Mouse (Mus musculus): ENCODE data around the gene Smarcal1.

Smarcal1 gene

GRCm38 (mm10) chr1:72583906-72584305 is 855 bp downstream of the Smarcal1 start:
- ChIA-PET CTCF (no interaction called here), POLR2A (interaction anchor here in 2 of 4 experiments (0.9 to 3.0 kb wide), 7 partner anchors 8 to 340 kb away, joined by 3 to 15 read pairs (median 5); no protein-coding TSS in a partner anchor)

DNA sequence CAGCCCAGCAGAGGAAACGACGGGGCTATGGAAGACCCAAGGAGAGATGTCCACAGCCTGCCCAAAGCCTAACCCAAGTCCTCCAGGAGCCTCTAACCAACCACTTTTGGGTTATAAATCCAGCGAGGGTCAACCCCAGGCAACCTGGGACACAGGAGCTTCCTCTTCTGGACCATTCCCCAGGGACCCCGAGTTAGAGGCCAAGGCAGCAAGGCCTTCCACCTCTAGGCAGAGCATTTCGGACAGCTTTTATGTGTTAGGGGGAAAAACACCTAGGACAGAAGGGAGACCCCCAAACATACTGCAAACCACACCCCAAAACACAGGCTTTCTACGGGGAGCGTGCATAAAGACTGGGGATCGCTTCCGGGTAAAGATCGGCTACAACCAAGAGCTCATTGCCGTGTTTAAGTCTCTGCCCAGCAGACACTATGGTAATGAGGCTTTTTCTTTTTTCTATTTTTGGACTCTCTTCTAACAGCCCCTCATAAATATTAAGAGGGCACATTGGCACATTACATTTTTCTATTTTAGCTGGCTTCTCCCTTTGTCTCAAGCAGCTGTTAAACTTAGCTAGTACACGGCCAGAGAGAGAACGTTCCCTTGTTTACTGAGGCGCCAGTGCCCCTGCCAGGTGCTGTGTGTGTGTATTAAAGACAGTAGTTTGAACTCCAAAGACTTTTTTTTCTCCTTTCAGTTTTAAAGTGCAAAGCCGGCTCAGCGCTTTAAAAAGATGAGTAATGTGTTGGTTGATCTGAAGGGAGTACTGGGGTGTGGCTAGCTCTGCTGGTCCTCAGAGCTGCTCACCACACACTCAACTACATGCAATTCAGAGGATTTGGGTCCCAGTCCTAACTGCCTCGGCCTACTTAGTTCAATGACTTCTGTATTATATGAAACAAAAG is 3.2 kb downstream of the Smarcal1 start:
- ChIA-PET POLR2A (interaction anchor here in 3 of 4 experiments (0.7 to 1.6 kb wide), 14 partner anchors 9 to 360 kb away, joined by 3 to 8 read pairs (median 4); partner anchors contain the start of gene Rpl37a (in 1 of the 3)), CTCF (interaction anchor here in 2 of 4 experiments (0.5 to 1.4 kb wide), 3 partner anchors 8 to 278 kb away, joined by 3 to 11 read pairs (median 4); no protein-coding TSS in a partner anchor)

DNA sequence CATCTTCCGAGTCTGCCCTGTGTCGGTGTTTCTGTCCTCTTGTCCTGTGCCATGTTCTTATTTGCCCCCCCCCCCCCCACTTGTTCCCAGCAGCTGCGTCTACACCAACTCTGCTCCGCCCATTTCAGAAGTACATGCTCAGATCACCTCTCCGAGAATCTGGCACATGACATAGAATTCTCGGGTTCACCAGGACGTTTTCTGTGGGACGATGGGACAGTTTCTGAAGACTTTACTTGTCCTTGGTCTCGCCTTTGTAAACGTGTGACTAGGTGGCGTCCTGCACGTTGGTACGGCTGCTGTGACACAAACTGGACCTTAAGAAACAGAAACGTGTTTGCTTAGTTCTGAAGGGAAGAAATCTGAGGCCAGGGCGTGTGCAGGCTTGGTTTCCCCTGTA is 4.5 kb downstream of the Smarcal1 start:
- ChIA-PET POLR2A (interaction anchor here in 1 of 4 experiments (0.6 to 1.3 kb wide), 2 partner anchors 11 to 86 kb away, joined by 3 to 4 read pairs; no protein-coding TSS in a partner anchor), CTCF (interaction anchor here in 1 of 4 experiments (1.4 kb wide), 1 partner anchor 10 kb away, joined by 3 read pairs; no protein-coding TSS in a partner anchor)

- ChIA-PET POLR2A (no interaction called here), CTCF (no interaction called here)
These were observed 5.7 kb downstream of the Smarcal1 start for GRCm38 (mm10) chr1:72588763-72589162.

DNA sequence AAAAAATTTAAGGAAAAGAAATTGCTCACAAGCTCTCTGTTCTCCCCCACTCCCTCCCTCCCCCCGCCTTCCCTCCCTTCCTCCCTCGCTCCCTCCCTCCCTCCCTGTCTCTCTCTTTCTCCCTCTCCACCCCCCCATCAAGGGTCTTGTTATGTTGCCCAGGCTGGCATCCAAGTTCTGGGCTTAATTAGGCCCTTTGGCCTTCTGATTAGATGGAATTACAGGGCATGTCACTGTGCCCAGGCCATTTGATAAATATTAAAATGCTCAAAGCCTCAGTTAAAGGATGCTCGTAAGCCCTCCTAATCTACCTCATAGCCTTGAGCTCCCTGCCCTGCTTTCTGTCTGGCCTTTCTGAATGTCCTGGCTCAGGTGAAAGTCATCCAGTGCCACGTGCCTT is 7.6 kb downstream of the Smarcal1 start:
- ChIA-PET CTCF (no interaction called here), POLR2A (interaction anchor here in 3 of 4 experiments (0.6 to 3.3 kb wide), 5 partner anchors 8 to 124 kb away, joined by 3 to 15 read pairs (median 5); partner anchors contain the start of gene Smarcal1 (in 1 of the 3))

GRCm38 (mm10) chr1:72592350-72592749 is 9.3 kb downstream of the Smarcal1 start:
- ChIA-PET POLR2A (interaction anchor here in 3 of 4 experiments (0.9 to 3.3 kb wide), 6 partner anchors 9 to 356 kb away, joined by 3 to 18 read pairs (median 4); partner anchors contain the start of gene Smarcal1 (in 2 of the 3)), CTCF (no interaction called here)

GRCm38 (mm10) chr1:72593340-72593951 is 10.4 kb downstream of the Smarcal1 start:
- CTCF ChIA-PET, result interaction anchor here in 1 of 4 experiments (0.6 kb wide), 1 partner anchor 166 kb away, joined by 3 read pairs; no protein-coding TSS in a partner anchor
- POLR2A ChIA-PET, result interaction anchor here (0.8 to 3.3 kb wide), 14 partner anchors 10 to 364 kb away, joined by 3 to 18 read pairs (median 3); partner anchors contain the start of gene Smarcal1 (in 3 of the 4)

DNA sequence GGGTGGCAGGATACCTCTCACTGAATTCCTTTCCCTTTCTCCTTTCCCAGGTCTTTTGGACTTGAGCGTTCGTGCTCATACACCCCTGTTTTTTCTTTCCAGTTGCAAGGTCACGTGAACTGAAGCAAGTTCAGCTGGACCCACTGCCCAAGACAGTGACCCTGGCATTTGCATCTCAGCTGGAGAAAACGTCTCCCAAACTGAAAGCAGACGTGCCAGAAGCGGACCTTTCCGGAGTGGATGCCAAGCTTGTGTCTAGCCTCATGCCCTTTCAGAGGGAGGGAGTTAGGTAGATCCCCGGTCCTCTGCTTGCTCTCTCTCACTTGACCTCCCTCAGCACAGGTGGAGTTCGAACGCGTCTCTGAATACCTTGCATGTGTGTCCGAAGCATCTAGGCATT is 12.6 kb downstream of the Smarcal1 start:
- ChIA-PET POLR2A (interaction anchor here in 2 of 4 experiments (1.0 to 3.1 kb wide), 5 partner anchors 9 to 119 kb away, joined by 3 to 13 read pairs (median 3); partner anchors contain the start of gene Smarcal1 (in 1 of the 2)), CTCF (no interaction called here)

GRCm38 (mm10) chr1:72596231-72596630 is 13.2 kb downstream of the Smarcal1 start:
- ChIA-PET CTCF (no interaction called here), POLR2A (interaction anchor here in 2 of 4 experiments (0.8 to 3.1 kb wide), 5 partner anchors 10 to 13 kb away, joined by 3 to 13 read pairs (median 8); partner anchors contain the start of gene Smarcal1 (in 1 of the 2))

DNA sequence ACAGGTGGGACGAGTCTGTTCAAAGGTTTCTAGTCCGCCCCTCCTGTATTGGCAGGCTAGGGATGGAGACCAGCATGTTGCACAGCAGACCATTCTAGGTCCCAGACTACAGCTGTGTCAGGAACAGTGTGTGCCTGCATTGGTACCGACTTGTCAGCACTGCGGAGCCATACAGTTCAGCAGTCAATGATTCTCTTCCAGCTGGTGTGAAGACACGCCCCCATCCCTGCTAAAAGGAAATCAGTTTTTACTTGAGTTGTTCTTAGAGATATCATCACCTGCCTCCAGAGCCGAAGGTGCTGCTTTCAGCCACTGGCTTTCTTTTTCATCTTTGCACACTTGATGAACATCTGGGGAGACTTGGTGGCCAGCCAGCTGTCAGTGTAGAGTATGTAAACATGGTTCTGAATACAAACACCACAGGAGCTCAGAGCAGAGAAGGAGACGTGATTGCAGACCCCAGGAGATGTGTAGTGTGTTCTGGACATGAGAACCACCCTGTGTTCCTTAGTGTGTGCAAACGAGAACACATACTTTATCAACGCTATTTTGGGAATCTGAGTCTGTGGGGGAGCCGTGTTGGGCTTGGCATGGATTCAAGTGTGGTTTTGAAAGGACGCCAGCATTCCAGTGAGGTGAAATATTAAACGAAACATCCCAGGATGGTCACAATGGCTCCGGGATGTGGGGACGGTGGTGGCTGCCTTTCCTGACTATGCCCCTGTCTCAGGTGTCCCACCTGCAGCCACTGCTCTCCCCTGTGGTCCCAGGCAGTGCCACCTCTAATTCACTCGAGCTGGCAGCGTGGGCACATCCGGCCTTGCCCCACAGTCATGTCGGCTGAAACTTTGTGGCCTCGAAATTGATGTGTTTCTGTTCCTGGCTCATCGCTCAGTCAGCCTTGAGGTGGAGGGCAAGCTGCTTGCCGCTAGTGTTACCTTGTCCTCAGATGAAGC is 16.4 kb downstream of the Smarcal1 start:
- ChIA-PET POLR2A (interaction anchor here in 2 of 4 experiments (1.0 to 1.2 kb wide), 2 partner anchors 11 to 13 kb away, joined by 3 read pairs; no protein-coding TSS in a partner anchor), CTCF (interaction anchor here in 1 of 4 experiments (1.0 kb wide), 1 partner anchor 11 kb away, joined by 11 read pairs; no protein-coding TSS in a partner anchor)

- CTCF ChIA-PET, result interaction anchor here in 1 of 4 experiments (1.0 kb wide), 1 partner anchor 10 kb away, joined by 11 read pairs; no protein-coding TSS in a partner anchor
- POLR2A ChIA-PET, result interaction anchor here in 2 of 4 experiments (0.6 to 1.4 kb wide), 5 partner anchors 10 to 260 kb away, joined by 3 to 6 read pairs (median 3); partner anchors contain the start of gene Smarcal1 (in 1 of the 2)
These were observed 17.7 kb downstream of the Smarcal1 start for GRCm38 (mm10) chr1:72600778-72601177.

DNA sequence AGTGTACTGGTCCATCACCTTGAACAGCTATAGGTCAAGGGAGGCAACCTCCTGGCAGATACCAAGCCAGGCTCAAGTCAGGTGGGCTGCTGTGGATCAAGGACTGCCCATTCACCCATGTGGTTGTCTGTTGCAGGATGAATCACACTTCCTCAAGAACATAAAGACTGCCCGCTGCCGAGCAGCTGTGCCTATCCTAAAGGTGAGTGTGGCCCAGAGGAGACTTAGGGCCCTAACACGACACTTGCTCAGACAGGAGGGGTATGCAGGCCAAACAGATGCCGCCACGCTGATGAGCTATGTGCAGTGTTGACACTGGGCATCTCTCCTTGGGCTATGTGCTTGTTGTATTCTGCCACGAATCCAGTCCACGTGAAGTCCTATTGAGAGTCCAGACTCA is 18.2 kb downstream of the Smarcal1 start:
- ChIA-PET CTCF (interaction anchor here in 1 of 4 experiments (0.8 kb wide), 1 partner anchor 27 kb away, joined by 3 read pairs; no protein-coding TSS in a partner anchor), POLR2A (interaction anchor here (0.7 to 1.9 kb wide), 11 partner anchors 9 to 209 kb away, joined by 3 to 6 read pairs (median 3); partner anchors contain the start of gene Smarcal1 (in 1 of the 4))

- ChIA-PET POLR2A (interaction anchor here in 2 of 4 experiments (0.6 to 1.9 kb wide), 7 partner anchors 8 to 399 kb away, joined by 3 to 6 read pairs (median 3); no protein-coding TSS in a partner anchor), CTCF (interaction anchor here in 1 of 4 experiments (0.8 kb wide), 1 partner anchor 28 kb away, joined by 3 read pairs; no protein-coding TSS in a partner anchor)
These were observed 19.1 kb downstream of the Smarcal1 start for GRCm38 (mm10) chr1:72602186-72602585.

DNA sequence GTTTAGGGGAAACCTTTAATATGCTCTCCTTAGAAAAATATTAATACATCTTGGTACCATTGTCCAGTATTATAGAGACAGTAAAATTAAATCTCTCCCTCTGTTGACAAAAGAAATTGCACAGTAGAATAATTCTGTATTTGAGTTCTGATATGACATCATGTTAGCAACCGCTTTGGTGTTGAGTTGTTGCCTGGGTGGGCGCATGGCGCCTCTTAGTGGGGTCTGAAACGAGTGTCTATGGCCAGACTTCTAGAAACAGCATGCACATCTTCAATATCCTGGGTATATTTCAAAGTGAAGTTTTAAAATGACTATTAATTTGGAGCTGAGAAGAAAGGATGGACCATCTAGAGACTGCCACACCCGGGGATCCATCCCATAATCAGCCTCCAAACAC is 19.8 kb downstream of the Smarcal1 start:
- POLR2A ChIA-PET, result interaction anchor here in 3 of 4 experiments (0.6 to 1.9 kb wide), 4 partner anchors 9 to 398 kb away, joined by 3 to 6 read pairs (median 5); no protein-coding TSS in a partner anchor
- CTCF ChIA-PET, result no interaction called here

DNA sequence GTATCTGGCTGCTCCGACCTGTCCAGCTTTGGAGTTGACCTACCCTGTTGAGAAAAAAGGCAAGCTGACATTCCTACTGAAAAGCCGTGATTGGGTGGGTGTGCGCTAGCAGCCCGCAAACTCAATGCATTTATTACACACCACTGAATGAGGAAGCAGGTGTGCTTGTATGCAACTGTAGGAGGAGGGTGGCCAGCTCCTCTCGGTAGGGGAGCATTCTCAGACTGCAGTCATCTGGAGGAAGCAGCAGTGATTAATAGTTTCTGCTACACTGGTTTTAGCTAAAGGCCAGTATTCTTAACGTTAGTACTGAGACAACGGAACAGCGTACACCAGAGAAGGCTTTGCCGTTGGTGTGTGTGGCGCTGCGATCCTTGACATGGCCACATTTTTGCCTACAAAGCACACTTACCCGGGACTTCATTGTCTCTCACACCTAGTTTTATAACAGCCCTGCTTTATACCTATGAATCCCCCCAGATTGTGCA is 23.2 kb downstream of the Smarcal1 start:
- ChIA-PET POLR2A (interaction anchor here in 2 of 4 experiments (0.6 to 1.5 kb wide), 5 partner anchors 9 to 285 kb away, joined by 3 to 8 read pairs (median 5); partner anchors contain the start of gene Smarcal1 (in 1 of the 2)), CTCF (interaction anchor here in 1 of 4 experiments (0.6 kb wide), 1 partner anchor 12 kb away, joined by 5 read pairs; no protein-coding TSS in a partner anchor)

DNA sequence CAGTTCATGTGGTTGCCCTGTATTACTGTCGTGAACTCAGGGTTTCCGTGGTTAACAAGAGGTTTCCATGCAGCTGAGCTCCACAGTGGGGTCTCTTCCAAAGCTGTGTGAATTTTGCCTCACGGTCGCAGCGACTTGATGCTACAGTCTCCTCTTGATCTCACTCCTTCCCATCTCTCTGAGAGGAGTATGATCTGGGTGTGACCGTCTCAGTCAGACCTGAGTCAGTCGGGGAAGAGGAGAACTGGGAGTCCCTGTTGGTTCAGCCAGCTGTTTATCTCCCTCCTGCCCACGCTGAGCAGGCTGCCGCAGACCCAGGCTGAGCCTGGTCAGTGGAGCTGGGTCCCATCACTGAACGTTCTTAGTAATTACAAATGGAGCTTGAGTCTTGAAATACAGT is 26.1 kb downstream of the Smarcal1 start:
- ChIA-PET POLR2A (interaction anchor here in 2 of 4 experiments (0.8 to 1.6 kb wide), 6 partner anchors 14 to 332 kb away, joined by 3 to 4 read pairs (median 3); partner anchors contain the start of gene Smarcal1 (in 1 of the 2)), CTCF (no interaction called here)

Data from embryonic stem cell, embryonic (primary cell).